ENCODE assay signal across 1 mouse cellular context in the genomic region with DNA sequence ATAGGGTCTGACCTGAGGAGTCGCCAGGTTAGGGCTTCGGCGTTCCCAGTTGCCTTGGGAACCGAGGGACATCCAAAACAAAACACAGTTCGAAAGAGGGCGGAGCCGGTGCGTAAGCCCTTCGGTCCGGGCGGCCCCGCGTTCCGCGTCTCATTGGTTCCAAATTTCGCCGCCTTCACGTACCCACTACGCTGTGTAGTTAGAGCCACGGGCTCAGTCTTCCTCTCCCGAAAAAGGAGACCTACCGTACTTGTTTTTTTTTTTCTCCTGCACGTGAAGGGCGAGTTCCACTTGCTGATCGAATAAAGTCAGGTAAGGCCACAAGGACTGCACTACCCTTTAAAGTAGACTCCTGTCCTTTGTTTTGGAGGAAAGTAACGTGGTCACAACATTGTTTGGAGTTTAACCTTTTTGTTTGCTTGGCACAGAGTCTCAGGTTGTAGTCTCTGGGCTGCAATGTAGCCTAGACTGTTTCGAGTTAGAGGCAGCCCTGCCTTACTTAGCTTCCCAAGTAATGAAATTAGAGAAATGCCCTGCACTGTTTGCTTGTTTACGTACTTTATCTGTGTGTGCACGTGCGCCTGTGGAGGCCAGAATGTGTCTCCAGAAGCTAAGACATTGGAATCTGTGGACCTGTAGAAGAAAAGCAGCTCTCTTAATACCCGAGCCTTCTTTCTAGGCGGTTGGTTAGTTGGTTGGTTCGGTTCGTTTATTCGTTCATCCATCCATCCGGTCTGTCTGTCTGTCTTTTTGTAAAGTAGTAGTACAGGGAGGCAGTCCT.
TF ChIP-seq lines count a peak whose summit lies in the region.

No protein-coding gene starts in this region.

TF ChIP-seq in C2C12, 6 proteins besides CTCF, POLR2A, EP300 and RAD21:
- TF ChIP-seq FOSL1 (IDR thresholded peaks at IDR 0.05; ENCODE audit: insufficient read depth, low read length, poor library complexity, severe bottlenecking) (no peak), MAX (IDR thresholded peaks at IDR 0.05) (peak; percentile 38)
